Mouse (Mus musculus) adrenal gland, postnatal 10 days (tissue): Measurements from ENCODE around the gene Fam43b. TPM values are rescaled to one million over a fixed set of nuclear protein-coding genes. Genes with fewer than 3 reads are reported as not detected.

Experiments used
- DNase-seq: peaks from one replicate; pipeline ENCODE4 v3.0.0; 2021; ENCODE audit warnings: mixed read lengths
- long read RNA-seq, 2 experiments: library from polyadenylated mRNA; stranded (forward); transcript quantifications; one replicate each; pipeline ENCODE4 v2.0.0; 2021
- total RNA-seq, 2 experiments: library from RNA; stranded (reverse); gene quantifications; 2 replicates each; pipeline ENCODE4 v1.2.3; 2021

Gene Fam43b
- 1 to 10 TPM; 1.8 to 2.0 TPM for total RNA-seq
- long read RNA-seq, experiment 1, transcript Fam43b-201 (1 exons, 2,437 nt), result major isoform, 5 of 5 reads
- long read RNA-seq, experiment 1, partial matches to known transcripts, result 0 of 5 reads
- long read RNA-seq, experiment 1, other reads (novel, unspliced or antisense), result 0 of 5 reads
- long read RNA-seq, experiment 2, transcript Fam43b-201 (1 exons, 2,437 nt), result major isoform, 5 of 5 reads
- long read RNA-seq, experiment 2, partial matches to known transcripts, result 0 of 5 reads
- long read RNA-seq, experiment 2, other reads (novel, unspliced or antisense), result 0 of 5 reads

DNA sequence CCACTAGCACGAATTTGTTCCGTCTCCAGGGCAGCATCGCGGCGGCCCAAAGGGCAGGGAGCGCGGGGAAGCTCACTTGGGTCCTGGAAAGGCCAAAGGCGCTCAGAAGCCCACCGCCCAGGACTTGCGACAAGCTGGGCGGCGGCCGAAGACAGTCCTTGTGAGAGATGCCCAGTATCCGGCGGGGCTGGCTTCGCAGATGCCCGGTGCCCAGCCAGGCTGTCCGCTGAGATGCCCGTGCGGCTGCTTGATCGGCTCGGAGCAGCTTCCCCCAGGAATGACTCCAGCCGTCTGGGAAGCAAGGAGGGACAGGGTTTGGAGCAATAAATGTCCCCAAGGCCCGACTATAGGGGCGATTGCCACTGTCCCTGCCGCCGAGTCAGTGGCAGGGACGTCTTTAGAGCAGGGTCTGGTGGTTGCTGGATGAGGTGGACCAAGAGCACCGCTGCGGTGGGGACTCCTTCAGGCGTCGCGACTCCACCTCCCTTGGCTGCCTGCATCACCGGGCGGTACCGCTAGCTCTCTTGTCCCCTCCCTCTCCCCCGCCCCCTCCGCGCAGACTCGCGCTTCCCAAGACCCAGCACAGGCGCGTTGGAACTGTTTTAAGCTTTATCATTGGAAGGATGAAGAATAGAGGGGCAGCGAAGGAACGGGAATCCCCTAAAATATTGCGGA, at the start of gene Fam43b:
Fam43b (minus strand) TSS at position 558 of the 675 bp plus-strand sequence.
- peak; percentile 81 for DNase-seq

DNA sequence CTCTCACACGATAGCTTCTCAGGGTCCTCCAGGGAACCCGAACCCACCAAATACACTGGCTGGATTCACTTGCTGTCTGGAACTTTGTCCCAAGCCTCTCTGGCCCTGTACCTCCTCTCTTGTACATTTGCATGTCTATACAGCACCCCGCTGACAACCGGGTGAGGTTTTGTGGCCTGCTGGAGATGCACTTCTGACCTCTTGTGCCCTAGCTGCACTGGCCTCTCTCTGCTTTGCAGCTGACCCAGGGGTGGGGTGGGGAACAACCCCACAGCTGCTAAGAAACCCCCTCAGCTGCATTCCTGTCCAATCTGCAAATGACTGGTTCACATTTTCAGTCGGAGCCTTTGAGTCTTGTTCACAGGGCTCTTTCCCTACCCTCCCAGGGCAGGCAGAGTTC, 48.6 kb upstream of the Fam43b start:
- no peak for DNase-seq

DNA sequence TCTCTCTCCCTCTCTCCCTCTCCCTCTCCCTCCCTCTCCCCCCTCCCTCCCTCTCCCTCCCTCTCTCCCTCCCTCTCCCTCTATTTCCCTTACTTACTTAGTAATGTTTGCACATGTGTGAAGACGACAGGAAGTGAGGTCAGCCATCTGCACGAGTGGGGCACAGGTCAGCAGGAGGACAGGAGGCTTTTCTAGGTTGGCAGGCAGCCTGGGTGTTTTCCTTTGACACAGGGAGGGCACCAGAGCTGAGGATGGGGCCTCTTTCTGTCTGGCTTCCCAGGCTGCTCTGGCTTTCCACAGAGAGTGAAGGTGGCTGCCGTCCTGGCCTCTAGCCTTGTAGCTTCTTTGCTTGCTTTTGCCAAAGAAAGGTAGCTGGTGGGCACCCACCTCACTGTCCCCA, 43.7 kb upstream of the Fam43b start:
- no peak for DNase-seq

DNA sequence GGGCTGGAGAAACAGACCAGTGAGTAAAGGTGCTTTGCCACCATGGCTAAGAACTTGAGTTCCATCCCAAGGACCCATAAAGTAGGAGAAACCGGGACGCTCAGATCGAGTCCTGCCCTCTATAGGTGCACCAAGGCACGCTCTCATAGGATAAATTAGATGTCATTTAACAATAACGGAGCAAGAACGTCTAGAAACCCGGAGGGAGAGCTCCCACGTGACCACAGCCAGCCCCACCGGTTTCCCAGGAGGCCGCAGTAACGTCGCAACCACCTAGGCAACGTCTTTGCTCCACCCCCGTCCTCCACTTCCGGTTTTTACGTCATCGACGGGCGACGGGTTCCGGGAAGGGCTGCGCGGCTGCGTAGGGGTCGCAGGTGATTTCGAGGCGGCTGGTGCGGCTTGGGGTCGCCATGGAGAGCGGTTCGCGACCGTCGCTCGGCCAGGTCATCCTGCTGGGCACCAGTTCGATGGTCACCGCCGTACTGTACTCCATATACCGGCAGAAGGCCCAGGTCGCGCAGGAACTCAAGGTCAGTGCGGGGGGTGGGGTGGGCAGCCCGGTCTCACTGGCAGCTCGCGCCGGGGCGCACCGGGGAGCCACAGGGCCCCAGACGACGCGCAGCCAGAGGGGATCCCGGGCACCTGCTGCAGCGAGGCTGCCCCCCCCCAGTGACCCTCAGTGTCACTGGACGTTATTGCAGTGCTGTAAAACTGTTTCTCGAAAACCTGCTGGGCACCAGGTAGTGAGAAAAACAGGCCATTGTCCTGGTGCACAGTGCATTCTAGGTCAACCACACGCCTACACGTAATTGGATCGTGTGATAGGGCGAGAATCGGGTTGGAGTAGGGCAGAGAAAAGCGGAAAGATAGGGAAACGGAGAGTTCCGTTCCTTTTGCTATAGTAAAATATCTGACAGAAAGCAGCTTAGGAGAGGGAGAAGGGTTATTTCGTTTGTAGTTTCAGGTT, 38.3 kb upstream of the Fam43b start, which contains the start of gene Mul1:
Mul1 (plus strand) TSS at position 325 of the 970 bp plus-strand sequence.
- DNase-seq, result peak; percentile 98

DNA sequence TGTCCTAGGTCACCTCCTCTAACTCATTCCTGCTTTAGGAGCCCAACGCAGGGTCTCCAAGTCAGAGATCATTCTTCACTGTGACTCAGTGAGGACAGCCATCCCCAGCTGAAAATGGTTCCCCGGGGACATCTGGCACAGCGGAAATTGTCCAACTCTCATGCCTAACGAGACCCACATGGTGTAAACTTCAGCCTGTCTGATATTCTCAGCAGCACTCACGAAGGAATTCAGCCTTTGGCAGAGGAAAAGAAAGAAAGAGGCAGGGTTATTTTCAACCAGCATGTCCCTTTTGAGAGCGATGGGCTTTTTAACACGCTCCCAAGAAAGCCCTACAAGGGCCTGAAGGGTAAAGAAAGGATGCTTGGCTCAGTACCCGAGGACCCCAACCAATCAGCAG, 35.0 kb upstream of the Fam43b start:
- DNase-seq, result no peak

DNA sequence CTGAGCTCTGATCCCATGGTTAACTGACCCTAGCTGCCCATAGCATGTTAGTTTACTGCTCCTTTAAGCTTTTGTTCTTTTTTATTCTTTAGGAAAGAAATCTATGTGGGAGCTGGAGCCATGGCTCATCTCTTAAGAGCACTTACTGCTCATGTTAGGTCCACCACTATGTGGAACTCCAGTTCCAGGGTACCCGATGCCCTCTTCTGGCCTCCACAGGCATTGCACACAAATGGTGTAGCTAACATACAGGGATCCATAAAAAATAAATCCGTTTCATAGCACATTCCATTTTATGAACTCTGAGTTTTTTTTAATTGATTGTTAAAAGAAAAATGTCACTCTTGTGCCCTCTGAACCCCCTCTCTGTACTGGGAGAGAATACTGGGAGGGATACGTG, 33.5 kb upstream of the Fam43b start:
- peak; percentile 69 for DNase-seq

DNA sequence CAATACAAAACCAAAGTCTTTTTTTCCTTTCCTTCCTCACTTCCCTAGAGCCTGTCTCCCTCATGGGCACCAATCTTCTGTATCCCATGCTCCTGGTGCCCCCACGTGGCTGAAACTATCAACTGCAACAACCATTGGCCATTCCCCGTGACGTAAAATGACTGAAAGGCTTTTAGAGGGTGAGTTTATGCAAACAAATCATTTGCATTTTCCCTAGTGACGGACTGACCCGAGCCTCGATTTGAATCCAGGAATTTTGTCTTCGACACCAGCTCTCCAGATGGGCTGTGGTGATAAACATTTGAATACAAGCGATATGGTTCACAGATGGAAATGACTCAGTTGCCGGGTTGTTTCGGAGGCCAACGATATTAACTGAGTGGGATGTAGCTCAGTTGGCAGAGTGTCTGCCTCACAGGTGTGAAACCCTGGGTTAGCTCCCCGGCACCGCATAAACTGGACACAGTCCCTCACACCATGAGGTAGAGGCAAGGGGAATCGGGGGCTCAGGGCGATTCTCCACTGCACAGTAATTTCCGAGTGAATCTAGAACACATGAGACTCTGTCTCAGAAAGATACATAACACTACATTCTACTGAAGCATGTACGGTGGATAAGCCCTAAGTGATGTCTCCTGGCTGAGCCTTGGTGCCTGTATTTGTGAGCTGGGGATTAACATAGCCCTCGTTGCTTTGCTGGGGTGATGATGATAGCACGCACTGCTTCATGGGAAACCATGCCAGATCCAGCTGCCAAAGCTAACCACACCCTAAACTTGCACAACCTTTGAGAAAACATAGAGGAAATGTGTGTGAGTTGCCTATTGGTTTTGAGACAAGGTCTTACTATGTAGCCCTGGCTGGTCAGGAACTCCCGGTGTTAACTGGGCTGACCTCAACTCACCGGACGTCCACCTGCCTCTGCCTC, 30.7 kb upstream of the Fam43b start:
- DNase-seq, result peak; percentile 93

DNA sequence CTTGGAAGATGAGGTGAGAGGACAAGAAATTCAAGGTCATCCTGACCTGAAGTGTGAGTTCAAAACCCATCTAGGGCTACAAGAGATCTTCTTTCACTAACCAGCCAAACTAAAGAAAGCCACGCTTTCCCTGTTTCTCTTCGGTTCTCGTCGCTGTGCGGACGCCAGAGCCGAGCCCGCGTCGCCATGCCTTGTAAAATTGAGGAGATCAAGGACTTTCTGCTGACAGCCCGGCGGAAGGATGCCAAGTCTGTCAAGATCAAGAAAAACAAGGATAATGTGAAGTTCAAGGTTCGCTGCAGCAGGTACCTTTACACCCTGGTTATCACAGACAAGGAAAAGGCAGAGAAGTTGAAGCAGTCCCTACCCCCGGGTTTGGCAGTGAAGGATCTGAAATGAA, 29.3 kb upstream of the Fam43b start:
- DNase-seq, result peak; percentile 50

DNA sequence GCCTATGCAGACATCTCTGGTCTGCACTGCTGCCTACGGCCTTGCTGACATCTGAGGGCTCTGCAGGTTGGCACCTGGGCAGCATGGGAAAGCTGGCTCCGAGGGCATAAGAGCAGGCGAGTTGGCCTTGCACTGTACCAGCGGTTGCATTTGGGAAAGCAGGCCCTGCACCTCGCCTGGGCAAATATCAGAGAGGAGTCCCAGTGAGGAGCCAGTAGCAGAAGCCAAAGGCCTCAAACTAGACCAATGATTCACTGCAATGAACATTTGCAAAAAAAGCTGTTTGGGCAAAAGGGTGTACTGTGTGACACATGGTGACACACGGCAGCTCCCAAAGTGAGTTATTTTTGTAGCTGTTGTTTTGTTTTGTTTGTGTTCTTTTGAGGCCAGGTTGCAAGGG, 28.7 kb upstream of the Fam43b start:
- DNase-seq, result no peak

DNA sequence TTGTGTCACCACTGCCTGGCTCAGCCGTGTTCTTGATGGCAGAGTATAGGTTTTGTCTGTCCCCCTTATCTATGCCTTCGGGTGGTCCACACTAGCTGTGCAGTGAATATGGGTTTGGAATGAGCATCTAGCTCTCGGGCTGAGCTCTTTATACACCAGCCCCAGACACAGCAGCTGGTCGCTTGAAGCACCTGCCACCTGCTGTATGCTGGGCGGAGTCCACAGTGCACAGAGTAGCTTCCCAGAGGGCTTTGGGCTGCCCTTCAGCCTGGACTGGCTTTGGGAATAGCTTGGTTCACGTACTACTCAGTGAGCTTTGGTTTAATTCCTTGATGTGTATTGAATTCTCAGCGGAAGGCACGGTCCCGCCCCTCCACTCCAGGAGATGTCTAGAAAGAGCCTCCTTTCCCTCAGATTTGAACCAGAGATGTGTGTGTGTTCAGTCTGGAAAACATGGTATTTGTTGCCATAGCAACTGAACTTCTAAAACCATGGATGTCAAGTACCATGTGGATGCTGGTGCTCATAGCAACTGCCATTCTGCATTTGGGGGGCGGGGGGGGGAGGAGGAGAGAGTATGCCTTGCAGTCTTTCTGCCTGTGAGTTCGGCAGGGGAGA, 22.1 kb upstream of the Fam43b start:
- DNase-seq, result no peak

DNA sequence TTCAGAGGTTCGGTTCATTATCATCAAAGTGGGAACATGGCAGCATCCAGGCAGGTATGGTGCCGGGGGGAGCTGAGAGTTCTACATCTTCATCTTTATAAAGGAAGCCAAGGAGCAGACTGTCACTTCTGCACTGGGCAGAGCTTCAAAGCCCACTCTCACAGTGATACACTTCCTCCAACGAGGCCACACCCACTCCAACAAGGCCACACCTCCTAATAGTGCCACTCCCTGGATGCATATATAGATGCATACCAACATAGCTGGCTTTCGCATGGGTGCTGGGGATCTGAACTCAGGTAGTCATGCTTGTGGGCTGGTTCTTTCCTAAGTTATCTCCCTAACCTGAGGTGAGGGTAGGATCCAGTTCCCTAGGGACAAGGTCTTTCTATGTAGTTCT, 21.6 kb upstream of the Fam43b start:
- no peak for DNase-seq

DNA sequence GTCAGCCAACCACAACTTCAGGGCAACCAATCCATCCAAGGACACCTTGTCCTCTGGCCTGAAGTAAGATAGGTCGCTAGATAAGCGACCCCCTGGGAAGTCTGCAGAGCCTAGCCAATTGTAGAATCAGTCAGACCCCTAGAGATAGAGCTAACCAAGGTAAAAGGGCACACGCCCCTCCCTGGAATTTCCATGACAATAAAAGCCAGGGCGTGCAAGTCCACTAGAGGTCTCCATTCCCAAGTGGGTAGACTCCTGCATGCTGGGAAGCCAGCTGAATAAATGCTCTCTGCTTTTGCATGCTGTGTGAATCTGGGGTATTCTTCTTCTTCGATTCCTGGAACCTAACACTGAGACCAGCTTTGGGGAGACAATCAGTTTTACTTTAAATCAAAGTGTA, 20.1 kb upstream of the Fam43b start:
- no peak for DNase-seq

DNA sequence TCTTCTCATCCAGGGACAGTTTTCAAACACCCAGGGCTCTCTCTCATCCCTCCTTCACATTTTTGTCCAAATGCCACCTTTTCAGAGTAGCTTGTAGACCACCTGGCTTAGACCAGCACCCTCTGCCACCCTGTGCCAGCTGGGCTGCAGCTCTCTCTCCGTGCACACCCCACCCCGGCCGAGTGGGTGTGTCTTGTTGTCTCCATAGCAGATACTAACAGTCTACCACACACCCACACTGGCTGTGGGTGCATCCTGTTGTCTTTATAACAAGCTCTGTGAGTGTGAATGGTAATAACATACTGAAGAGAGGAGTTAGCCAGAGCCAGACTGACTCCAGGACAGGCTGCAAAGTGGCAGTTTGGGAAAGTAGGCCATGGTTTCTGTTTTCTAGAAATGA, 19.7 kb upstream of the Fam43b start:
- no peak for DNase-seq

DNA sequence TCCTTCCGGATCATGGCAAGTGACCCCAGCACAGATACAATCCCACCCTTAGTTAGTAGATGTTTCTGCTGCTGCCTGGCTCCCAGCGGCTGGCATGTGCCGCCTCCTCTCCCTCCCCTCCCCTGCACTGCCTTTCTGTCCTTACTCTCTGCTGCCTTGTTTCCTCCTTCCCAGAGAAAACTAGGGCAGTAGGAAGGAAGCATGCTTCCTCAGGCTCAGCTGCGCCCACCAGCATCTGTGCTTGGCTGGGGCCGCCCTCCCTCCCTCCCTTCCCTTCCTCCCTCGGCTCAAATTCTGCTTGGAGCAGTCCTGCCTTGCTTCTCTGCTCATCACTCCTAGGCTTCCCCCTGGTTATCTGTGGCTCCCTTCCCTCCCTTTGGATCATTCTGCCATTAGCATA, 18.4 kb upstream of the Fam43b start:
- DNase-seq, result peak; percentile 33

DNA sequence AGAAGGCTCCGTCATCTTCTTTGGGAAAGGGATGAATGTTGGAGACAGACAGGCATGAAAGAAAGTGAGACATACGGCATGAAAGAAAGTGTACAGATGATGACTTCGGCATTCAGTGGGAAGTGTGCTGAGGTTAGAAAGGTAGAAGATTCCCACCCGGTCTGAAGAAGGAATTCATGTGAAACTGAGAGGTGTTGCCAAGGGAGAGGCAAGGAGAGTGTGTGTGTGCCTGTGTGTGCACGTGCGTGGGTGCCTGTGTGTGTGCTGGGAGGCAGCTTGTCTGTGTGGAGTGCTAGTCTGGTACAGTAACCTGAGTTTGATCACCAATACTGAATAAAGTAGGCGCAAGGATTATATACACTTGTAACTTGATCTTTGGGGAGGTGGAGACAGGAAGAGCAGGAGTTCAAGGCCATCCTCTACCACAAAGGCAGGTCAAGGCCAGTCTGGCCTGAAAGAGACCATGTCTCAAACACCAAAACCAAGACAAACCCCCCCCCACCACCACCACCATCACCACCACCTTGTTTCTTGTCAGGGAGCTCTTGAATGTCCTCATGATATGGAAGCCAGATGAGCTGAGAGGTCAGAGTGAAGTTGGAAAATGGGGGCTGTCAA, 15.3 kb upstream of the Fam43b start:
- no peak for DNase-seq

DNA sequence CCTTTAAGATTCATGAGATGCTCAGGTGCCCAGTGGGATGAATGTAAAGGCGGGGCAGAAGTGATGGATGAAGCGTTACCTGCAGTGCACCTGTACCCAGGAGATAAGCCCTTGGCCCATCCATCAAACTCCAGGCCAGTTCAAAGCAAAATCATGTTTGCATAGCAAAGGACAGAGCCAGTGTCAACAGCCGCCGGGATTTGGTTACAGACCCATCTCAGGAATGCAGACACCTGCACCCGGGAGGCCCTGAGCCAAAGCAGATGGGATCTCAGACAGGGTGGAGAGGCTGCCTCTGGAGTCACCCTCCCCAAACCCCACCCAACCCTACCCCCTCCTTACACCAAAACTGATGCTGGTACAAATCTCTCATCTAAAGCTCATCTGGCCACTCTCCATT, 14.7 kb upstream of the Fam43b start:
- no peak for DNase-seq

DNA sequence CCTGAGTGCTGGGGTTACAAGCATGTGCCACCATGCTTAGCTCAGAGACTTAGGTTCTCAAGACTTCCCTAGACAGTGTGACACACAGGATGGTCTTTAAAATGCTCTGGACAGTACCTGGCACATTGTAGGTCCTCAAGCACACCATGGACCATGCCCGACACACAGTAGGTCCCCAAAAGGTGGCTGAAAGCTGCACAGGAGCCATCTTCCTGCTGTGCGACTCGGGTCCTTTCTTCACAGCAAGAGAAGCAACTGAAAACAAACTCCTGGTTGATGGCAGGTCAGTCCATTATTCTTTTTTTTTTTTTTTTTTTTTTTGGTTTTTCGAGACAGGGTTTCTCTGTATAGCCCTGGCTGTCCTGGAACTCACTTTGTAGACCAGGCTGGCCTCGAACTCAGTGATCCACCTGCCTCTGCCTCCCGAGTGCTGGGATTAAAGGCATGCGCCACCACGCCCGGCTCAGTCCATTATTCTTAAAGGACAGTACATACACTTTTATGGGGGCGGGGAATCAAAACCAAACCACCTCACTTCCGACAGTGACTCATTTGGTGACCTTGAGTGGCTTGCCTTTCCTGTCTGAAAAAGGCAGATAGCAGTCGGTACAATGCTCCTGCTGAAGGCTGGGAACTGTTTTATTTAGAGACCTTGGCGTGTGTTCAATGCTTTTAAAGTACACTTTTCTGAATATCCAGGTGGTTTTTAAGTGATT, 11.3 kb upstream of the Fam43b start:
- DNase-seq, result peak; percentile 70

DNA sequence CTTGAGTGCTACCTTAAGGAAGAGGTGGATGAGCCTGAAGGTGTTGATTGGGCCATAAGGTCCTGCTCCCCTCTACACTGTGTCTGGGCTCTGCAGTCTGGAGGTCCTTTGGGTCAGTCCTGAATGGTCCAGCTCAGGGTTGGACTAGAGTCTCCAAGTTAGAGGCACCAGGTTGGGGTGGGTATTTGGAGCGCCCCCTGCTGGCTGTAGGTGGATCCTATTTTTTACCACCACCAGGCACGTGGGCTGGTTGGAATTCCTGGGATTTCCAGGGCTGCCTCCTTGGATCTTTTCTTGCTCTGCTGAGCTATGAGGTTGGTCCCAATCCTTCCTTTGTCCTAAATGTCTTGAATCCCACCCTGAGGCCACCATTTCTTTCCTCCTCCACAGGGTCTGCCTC, 8.5 kb upstream of the Fam43b start:
- peak; percentile 67 for DNase-seq

DNA sequence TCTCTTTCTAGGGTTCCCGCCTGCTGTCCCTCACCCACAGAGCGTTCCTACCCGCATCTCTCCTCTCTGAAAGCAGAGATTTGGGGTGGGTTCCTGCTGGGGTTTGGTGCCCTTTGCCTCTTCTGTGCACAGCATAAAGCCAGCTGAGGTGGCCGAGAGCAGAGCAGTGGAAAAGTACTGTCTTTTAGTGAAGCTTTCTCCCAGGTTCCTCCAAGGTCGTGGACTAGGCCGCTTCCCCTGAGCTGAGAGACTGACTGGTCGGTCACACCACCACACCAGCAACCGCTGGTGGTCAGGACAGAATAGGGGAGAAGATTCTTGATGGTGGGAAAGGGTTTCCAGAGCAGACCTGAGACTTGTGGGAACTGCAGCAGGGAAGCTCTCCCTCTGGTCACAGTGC, 383 bp upstream of the Fam43b start:
- peak; percentile 37 for DNase-seq
